Mouse (Mus musculus): ENCODE results near the gene Elane. TPM values are rescaled to one million over a fixed set of nuclear protein-coding genes. Genes with fewer than 3 reads are reported as not detected.

The Elane gene
- total and polyA plus RNA-seq, 2 experiments from 2014 or later: not detected

- H3K9ac ChIP-seq: peak within 1 kb of the TSS; percentile 81
- ATAC-seq (peak; percentile 90), DNase-seq (peak; percentile 94)
- peaks cover 8% of the 10 kb centered on the region; the same call in 1 of the 2 replicates for H3K4me1 ChIP-seq (ENCODE audit: insufficient read depth)
- WGBS: under 1% methylated on average over 63 of the region's 63 CpGs
- peak within 1 kb of the TSS; percentile 89 for H3K4me2 ChIP-seq (ENCODE audit: low read depth)
- TF ChIP-seq CTCF (IDR thresholded peaks at IDR 0.05; ENCODE audit: low read depth): peak; percentile 27; the same call in 1 of the 2 replicates
- H3K36me3 ChIP-seq (ENCODE audit: insufficient read depth): 0 out of 2 replicates have a peak, but pooled peaks cover 8% of the 10 kb centered on the region
- peak within 1 kb of the TSS; percentile 85 for H3K27ac ChIP-seq (ENCODE audit: low read depth, low read length)
- no peaks in the 10 kb centered on the region for H3K9me3 ChIP-seq (ENCODE audit: low read length)
- peaks cover 17% of the 10 kb centered on the region for H3K27me3 ChIP-seq (ENCODE audit: insufficient read depth, low read length)
- H3K4me3 ChIP-seq (ENCODE audit: low read depth, low read length): peak within 1 kb of the TSS; percentile 88
Measured at GRCm38 (mm10) chr10:79926491-79927323, 40.7 kb downstream of the Elane start, which contains the start of gene Arid3a. Arid3a (plus strand) TSS chr10:79927043.

GRCm38 (mm10) chr10:79927324-79928029 is 41.4 kb downstream of the Elane start:
- peak; percentile 72 for DNase-seq
- Histone ChIP-seq H3K4me2 (ENCODE audit: low read depth) (peak overlapping the region; percentile 89), H3K9me3 (ENCODE audit: low read length) (no peaks in the 10 kb centered on the region), H3K27ac (ENCODE audit: low read depth, low read length) (peak overlapping the region; percentile 85), H3K9ac (peak overlapping the region; percentile 81), H3K4me3 (ENCODE audit: low read depth, low read length) (peak overlapping the region; percentile 88), H3K4me1 (ENCODE audit: insufficient read depth) (peaks cover 8% of the 10 kb centered on the region; the same call in 1 of the 2 replicates), H3K27me3 (ENCODE audit: insufficient read depth, low read length) (peaks cover 12% of the 10 kb centered on the region), H3K36me3 (ENCODE audit: insufficient read depth) (peaks cover 13% of the 10 kb centered on the region; the same call in 1 of the 2 replicates)
- WGBS: under 1% methylated on average over 54 of the region's 54 CpGs
- ATAC-seq: peak; percentile 44
- TF ChIP-seq CTCF (IDR thresholded peaks at IDR 0.05; ENCODE audit: low read depth): peak; percentile 38

- Histone ChIP-seq H3K9me3 (ENCODE audit: low read length) (no peaks in the 10 kb centered on the region), H3K4me1 (ENCODE audit: insufficient read depth) (peaks cover 8% of the 10 kb centered on the region; the same call in 1 of the 2 replicates), H3K4me2 (ENCODE audit: low read depth) (peak overlapping the region; percentile 89), H3K27me3 (ENCODE audit: insufficient read depth, low read length) (peaks cover 5% of the 10 kb centered on the region; the same call in 1 of the 2 replicates), H3K27ac (ENCODE audit: low read depth, low read length) (peak overlapping the region; percentile 85), H3K9ac (peak overlapping the region; percentile 81), H3K36me3 (ENCODE audit: insufficient read depth) (peaks cover 13% of the 10 kb centered on the region; the same call in 1 of the 2 replicates), H3K4me3 (ENCODE audit: low read depth, low read length) (peak overlapping the region; percentile 88)
- under 1% methylated on average over 25 of the region's 29 CpGs for WGBS
- TF ChIP-seq CTCF (IDR thresholded peaks at IDR 0.05; ENCODE audit: low read depth): no peak
- DNase-seq (peak; percentile 43), ATAC-seq (no peak)
Measured at GRCm38 (mm10) chr10:79928030-79928694, 42.1 kb downstream of the Elane start.

GRCm38 (mm10) chr10:79928907-79929701 is 43.1 kb downstream of the Elane start:
- WGBS: 33% methylated on average over 9 of the region's 9 CpGs
- Histone ChIP-seq H3K27ac (ENCODE audit: low read depth, low read length) (peak overlapping the region; percentile 45; the same call in 1 of the 2 replicates), H3K36me3 (ENCODE audit: insufficient read depth) (peaks cover 13% of the 10 kb centered on the region; the same call in 1 of the 2 replicates), H3K9me3 (ENCODE audit: low read length) (no peaks in the 10 kb centered on the region), H3K9ac (peak overlapping the region; percentile 47), H3K4me2 (ENCODE audit: low read depth) (peak overlapping the region; percentile 89), H3K4me1 (ENCODE audit: insufficient read depth) (peaks cover 8% of the 10 kb centered on the region; the same call in 1 of the 2 replicates), H3K4me3 (ENCODE audit: low read depth, low read length) (peak overlapping the region; percentile 88), H3K27me3 (ENCODE audit: insufficient read depth, low read length) (no peaks in the 10 kb centered on the region)
- DNase-seq: no peak
- no peak for ATAC-seq
- TF ChIP-seq CTCF (IDR thresholded peaks at IDR 0.05; ENCODE audit: low read depth): no peak

DNA sequence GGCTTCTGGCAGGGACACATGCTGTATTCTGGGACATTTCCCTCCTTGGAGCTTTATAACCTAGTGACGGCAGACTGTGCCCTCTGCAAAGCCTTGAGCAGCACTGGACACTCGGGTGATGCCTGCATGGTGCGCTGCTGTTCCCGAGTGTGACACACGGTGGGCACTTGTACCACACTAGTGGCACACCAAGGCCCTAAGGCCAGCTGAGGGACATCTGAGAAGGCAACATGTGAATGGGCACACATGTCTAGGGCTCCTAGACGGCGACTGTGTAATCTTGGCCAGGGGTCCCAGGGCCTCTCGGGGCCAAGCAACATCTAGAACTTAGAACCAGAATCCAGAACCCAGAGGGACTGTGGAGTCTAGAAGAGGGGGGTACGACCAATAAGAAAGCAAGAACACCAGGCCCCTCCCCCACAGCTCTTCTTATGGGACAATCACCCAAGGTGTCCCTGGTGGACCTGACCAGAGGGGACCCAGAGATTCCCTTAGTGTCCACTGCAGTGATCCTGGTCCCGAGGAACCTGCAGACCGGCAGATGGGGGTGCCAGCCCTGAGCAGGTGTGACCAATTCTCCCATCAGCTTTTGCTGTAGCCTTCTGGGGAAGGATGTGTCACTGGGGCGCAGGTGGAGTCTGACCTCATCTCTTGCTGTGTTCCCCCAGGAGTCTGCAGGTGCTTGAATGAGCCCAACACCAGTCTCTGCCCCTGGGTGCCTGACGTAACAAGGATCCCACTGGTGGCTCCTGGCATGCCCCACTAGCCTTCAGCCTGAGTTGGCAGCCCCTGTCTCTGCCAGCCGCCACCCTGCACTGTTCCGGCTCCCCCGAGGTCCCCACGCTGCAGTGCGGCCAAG is 44.1 kb downstream of the Elane start:
- no peak overlapping the region for H3K9ac ChIP-seq
- ATAC-seq (no peak), DNase-seq (no peak)
- no peak overlapping the region for H3K4me2 ChIP-seq (ENCODE audit: low read depth)
- no peaks in the 10 kb centered on the region for H3K27me3 ChIP-seq (ENCODE audit: insufficient read depth, low read length)
- TF ChIP-seq CTCF (IDR thresholded peaks at IDR 0.05; ENCODE audit: low read depth): no peak
- H3K36me3 ChIP-seq (ENCODE audit: insufficient read depth): peaks cover 13% of the 10 kb centered on the region; the same call in 1 of the 2 replicates
- H3K27ac ChIP-seq (ENCODE audit: low read depth, low read length): no peak overlapping the region
- no peak overlapping the region for H3K4me3 ChIP-seq (ENCODE audit: low read depth, low read length)
- H3K9me3 ChIP-seq (ENCODE audit: low read length): no peaks in the 10 kb centered on the region
- 85% methylated on average over 18 of the region's 18 CpGs for WGBS
- peaks cover 8% of the 10 kb centered on the region; the same call in 1 of the 2 replicates for H3K4me1 ChIP-seq (ENCODE audit: insufficient read depth)
